ENCODE assay signal across 18 mouse cellular contexts in genomic region chr4:135291199-135291598, GRCm38 (mm10).
"Had no signal": no experiment of that assay in that cellular context is flagged by ENCODE, and none has a peak within 500 bp of the region (broad histone marks: within the 10 kb centered on the region; RNA-seq: fewer than 3 reads in every experiment).

No protein-coding gene starts in this region.

- H3K27ac ChIP-seq: limb, embryonic 13.5 days; midbrain, embryonic 10.5 days; midbrain, embryonic 13.5 days; neural tube, embryonic 13.5 days; stomach, embryonic 15.5 days had no signal

- H3K9me3 ChIP-seq: limb, embryonic 10.5 days; limb, embryonic 13.5 days; megakaryocyte, embryonic 14.5 days; midbrain, embryonic 10.5 days; midbrain, embryonic 13.5 days; neural tube, embryonic 13.5 days; stomach, embryonic 15.5 days had no signal

- DNase-seq: kidney, postnatal 25 days; layer of hippocampus, adult 9-11 months; lung, embryonic 14.5 days; retina, postnatal 1 day; right cerebral cortex, postnatal 25 days; spleen, adult 18-20 months; thymus, postnatal 25 days had no signal

- H3K9ac ChIP-seq: limb, embryonic 13.5 days; lung, embryonic 14.5 days; midbrain, embryonic 13.5 days; neural tube, embryonic 13.5 days; stomach, embryonic 15.5 days had no signal

- H3K27me3 ChIP-seq: limb, embryonic 13.5 days; megakaryocyte, embryonic 14.5 days; midbrain, embryonic 13.5 days; neural tube, embryonic 13.5 days; stomach, embryonic 15.5 days had no signal

- H3K36me3 ChIP-seq: limb, embryonic 10.5 days; limb, embryonic 13.5 days; midbrain, embryonic 10.5 days; midbrain, embryonic 13.5 days; neural tube, embryonic 13.5 days; stomach, embryonic 15.5 days had no signal

- ATAC-seq: intestine, postnatal 0 days; midbrain, embryonic 13.5 days; midbrain, embryonic 16.5 days had no signal

- H3K4me2 ChIP-seq: limb, embryonic 13.5 days; lung, embryonic 14.5 days; midbrain, embryonic 13.5 days; neural tube, embryonic 13.5 days; stomach, embryonic 15.5 days had no signal

- H3K4me3 ChIP-seq: layer of hippocampus, adult 2 months; limb, embryonic 10.5 days; limb, embryonic 13.5 days; megakaryocyte, embryonic 14.5 days; midbrain, embryonic 10.5 days; midbrain, embryonic 13.5 days; myocyte; neural tube, embryonic 13.5 days; stomach, embryonic 15.5 days had no signal
